Mouse (Mus musculus) granulocyte monocyte progenitor cell, adult 5-6 weeks (primary cell): ENCODE data around the gene Cmtm5. TPM values are rescaled to one million over a fixed set of nuclear protein-coding genes. Genes with fewer than 3 reads are reported as not detected.
"Not testable (repeated sequence)": the region's sequence is repeated elsewhere in the genome, so short reads cannot be mapped to it uniquely, and the experiment has no call there.

Experiments used
- ATAC-seq: replicated peaks from 2 replicates; pipeline ENCODE4 v1.8.0; 2016; ENCODE audit warnings: mild to moderate bottlenecking, moderate TSS enrichment, inconsistent platforms; ENCODE audit not compliant: poor library complexity, severe bottlenecking
- total RNA-seq, 2 experiments: library from RNA; stranded (forward) in 1 of 2; stranded (reverse) in 1 of 2; fragments of 200-712, 200-1000 nt in 1 of 2; fragments of >200 nt in 1 of 2; fragmentation: Nextera tagmentation in 1 of 2; gene quantifications; 2 replicates each; pipeline ENCODE4 v1.2.3; 2014 to 2017

The Cmtm5 gene
- total RNA-seq, 2 experiments from 2014 or later: not detected

- no peak for ATAC-seq
Observed at GRCm38 (mm10) chr14:54956533-54956932, 20.5 kb downstream of the Cmtm5 start.

- no peak for ATAC-seq
Observed at GRCm38 (mm10) chr14:54958503-54958902, 22.4 kb downstream of the Cmtm5 start.

GRCm38 (mm10) chr14:54959197-54959596, 23.1 kb downstream of the Cmtm5 start:
- no peak for ATAC-seq

GRCm38 (mm10) chr14:54959853-54960613, 24.0 kb downstream of the Cmtm5 start:
- ATAC-seq: not testable (repeated sequence)

GRCm38 (mm10) chr14:54960769-54961168, 24.7 kb downstream of the Cmtm5 start:
- ATAC-seq: peak; percentile 20; the same call in 1 of the 2 replicates

GRCm38 (mm10) chr14:54961487-54961886, 25.4 kb downstream of the Cmtm5 start:
- no peak for ATAC-seq

- ATAC-seq: no peak
Observed at GRCm38 (mm10) chr14:54962714-54963113, 26.7 kb downstream of the Cmtm5 start.

GRCm38 (mm10) chr14:54963727-54964126, 27.7 kb downstream of the Cmtm5 start:
- ATAC-seq: no peak

- ATAC-seq: no peak
Observed at GRCm38 (mm10) chr14:54965044-54965443, 29.0 kb downstream of the Cmtm5 start.

- ATAC-seq: no peak
Observed at GRCm38 (mm10) chr14:54965631-54966030, 29.6 kb downstream of the Cmtm5 start.

GRCm38 (mm10) chr14:54966320-54966977, 30.4 kb downstream of the Cmtm5 start, which contains the start of gene Myh6:
TSS of gene Myh6 (minus strand) at chr14:54966927.
- no peak for ATAC-seq

GRCm38 (mm10) chr14:54967874-54968273, 31.8 kb downstream of the Cmtm5 start:
- ATAC-seq: no peak

- no peak for ATAC-seq
Observed at GRCm38 (mm10) chr14:54968344-54968743, 32.3 kb downstream of the Cmtm5 start.

- not testable (repeated sequence) for ATAC-seq
Observed at GRCm38 (mm10) chr14:54972786-54973185, 36.7 kb downstream of the Cmtm5 start.

- no peak for ATAC-seq
Observed at GRCm38 (mm10) chr14:54974068-54974791, 38.2 kb downstream of the Cmtm5 start.

GRCm38 (mm10) chr14:54976633-54977032, 40.6 kb downstream of the Cmtm5 start, which contains the start of gene Gm17428:
TSS of gene Gm17428 (plus strand) at chr14:54976933.
- no peak for ATAC-seq

- no peak for ATAC-seq
Observed at GRCm38 (mm10) chr14:54978664-54979063, 42.6 kb downstream of the Cmtm5 start.

GRCm38 (mm10) chr14:54981934-54982333, 45.9 kb downstream of the Cmtm5 start:
- ATAC-seq: no peak

GRCm38 (mm10) chr14:54988350-54988874, 52.4 kb downstream of the Cmtm5 start:
- ATAC-seq: not testable (repeated sequence)
